Mouse (Mus musculus): ENCODE results near the gene Gfpt2.
"Not testable (repeated sequence)": the region's sequence is repeated elsewhere in the genome, so short reads cannot be mapped to it uniquely, and the experiment has no call there.

Gfpt2 gene

GRCm38 (mm10) chr11:49793619-49794341 is at the start of gene Gfpt2:
Gfpt2 (plus strand) TSS chr11:49794178.
- peak; percentile 73 for DNase-seq (ENCODE audit: low spot score)

GRCm38 (mm10) chr11:49744981-49745380 is 49.0 kb upstream of the Gfpt2 start:
- DNase-seq (ENCODE audit: low spot score): no peak

- DNase-seq (ENCODE audit: low spot score): no peak
Observed at GRCm38 (mm10) chr11:49745839-49746238, 48.1 kb upstream of the Gfpt2 start.

GRCm38 (mm10) chr11:49746756-49747155 is 47.2 kb upstream of the Gfpt2 start:
- DNase-seq (ENCODE audit: low spot score): no peak

GRCm38 (mm10) chr11:49754958-49755665 is 38.9 kb upstream of the Gfpt2 start:
- no peak for DNase-seq (ENCODE audit: low spot score)

GRCm38 (mm10) chr11:49758096-49758495 is 35.9 kb upstream of the Gfpt2 start:
- no peak for DNase-seq (ENCODE audit: low spot score)

- no peak for DNase-seq (ENCODE audit: low spot score)
Observed at GRCm38 (mm10) chr11:49761130-49761529, 32.8 kb upstream of the Gfpt2 start.

- no peak for DNase-seq (ENCODE audit: low spot score)
Observed at GRCm38 (mm10) chr11:49763555-49763954, 30.4 kb upstream of the Gfpt2 start.

GRCm38 (mm10) chr11:49764023-49764422 is 30.0 kb upstream of the Gfpt2 start:
- no peak for DNase-seq (ENCODE audit: low spot score)

GRCm38 (mm10) chr11:49764639-49765299 is 29.2 kb upstream of the Gfpt2 start:
- peak; percentile 53 for DNase-seq (ENCODE audit: low spot score)

- DNase-seq (ENCODE audit: low spot score): no peak
Observed at GRCm38 (mm10) chr11:49765377-49766136, 28.4 kb upstream of the Gfpt2 start.

GRCm38 (mm10) chr11:49766137-49766411 is 27.9 kb upstream of the Gfpt2 start:
- DNase-seq (ENCODE audit: low spot score): no peak

GRCm38 (mm10) chr11:49767497-49767896 is 26.5 kb upstream of the Gfpt2 start:
- DNase-seq (ENCODE audit: low spot score): not testable (repeated sequence)

- DNase-seq (ENCODE audit: low spot score): no peak
Observed at GRCm38 (mm10) chr11:49768781-49769180, 25.2 kb upstream of the Gfpt2 start.

- DNase-seq (ENCODE audit: low spot score): no peak
Observed at GRCm38 (mm10) chr11:49770676-49771550, 23.1 kb upstream of the Gfpt2 start.

- no peak for DNase-seq (ENCODE audit: low spot score)
Observed at GRCm38 (mm10) chr11:49772251-49772650, 21.7 kb upstream of the Gfpt2 start.

- DNase-seq (ENCODE audit: low spot score): no peak
Observed at GRCm38 (mm10) chr11:49774894-49775293, 19.1 kb upstream of the Gfpt2 start.

- no peak for DNase-seq (ENCODE audit: low spot score)
Observed at GRCm38 (mm10) chr11:49778844-49779243, 15.1 kb upstream of the Gfpt2 start.

- peak; percentile 18 for DNase-seq (ENCODE audit: low spot score)
Observed at GRCm38 (mm10) chr11:49780161-49780817, 13.7 kb upstream of the Gfpt2 start.

GRCm38 (mm10) chr11:49781833-49782399 is 12.1 kb upstream of the Gfpt2 start:
- DNase-seq (ENCODE audit: low spot score): no peak

GRCm38 (mm10) chr11:49793131-49793530 is 847 bp upstream of the Gfpt2 start:
- DNase-seq (ENCODE audit: low spot score): no peak

Data from testis, postnatal 14 days (tissue).